ENCODE assay signal across 12 mouse cellular contexts in the genomic region with DNA sequence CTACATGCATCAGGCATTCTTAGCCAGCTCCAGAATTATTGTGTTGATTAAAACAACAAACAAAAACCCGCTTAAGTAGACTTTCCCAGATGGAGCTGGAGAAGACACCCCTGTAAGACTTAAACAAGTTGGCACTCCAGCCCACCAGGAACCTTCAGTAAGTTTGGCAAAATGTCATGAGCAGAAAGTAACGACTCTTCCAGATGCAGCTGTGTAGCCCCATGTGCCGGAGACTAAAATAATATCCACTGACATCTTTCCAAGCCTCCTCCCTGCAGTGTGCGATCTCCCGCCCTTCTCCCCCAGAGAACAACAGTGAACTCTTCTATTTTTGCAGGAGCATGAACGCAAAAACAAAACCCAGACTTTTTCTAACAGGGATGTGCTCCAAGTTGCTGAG.
"Had no signal": no experiment of that assay in that cellular context is flagged by ENCODE, and none has a peak within 500 bp of the region (broad histone marks: within the 10 kb centered on the region; RNA-seq: fewer than 3 reads in every experiment).

No protein-coding gene starts in this region.

- H3K36me3 ChIP-seq: liver, embryonic 13.5 days; midbrain, embryonic 13.5 days had no signal

- H3K9ac ChIP-seq: liver, embryonic 13.5 days; liver, postnatal 0 days; midbrain, embryonic 13.5 days had no signal

- ATAC-seq: hindbrain, postnatal 0 days; liver, postnatal 0 days; midbrain, embryonic 13.5 days had no signal

- H3K9me3 ChIP-seq: liver, embryonic 13.5 days; midbrain, embryonic 13.5 days had no signal

- H3K27ac ChIP-seq: hindbrain, postnatal 0 days; liver, embryonic 13.5 days; midbrain, embryonic 13.5 days had no signal

- H3K4me3 ChIP-seq: liver, embryonic 13.5 days; midbrain, embryonic 13.5 days had no signal

- H3K27me3 ChIP-seq: liver, embryonic 13.5 days; midbrain, embryonic 13.5 days had no signal

- H3K4me2 ChIP-seq: liver, embryonic 13.5 days; midbrain, embryonic 13.5 days had no signal

- H3K4me1 ChIP-seq: liver, embryonic 13.5 days had no signal

- DNase-seq: kidney, adult 8-10 months; kidney, postnatal 25 days; layer of hippocampus, adult 9-11 months; layer of hippocampus, postnatal 36 days; left cerebral cortex, postnatal 4 days; liver; liver, embryonic 13.5 days; liver, postnatal 0 days; lung, postnatal 14 days; thymus, postnatal 36 days had no signal
